Mouse (Mus musculus) heart, adult 2 months (tissue): Measurements from ENCODE around the gene Ccdc124.
A peak's percentile ranks its signal among the peaks of the same experiment; 100 is the strongest.

ENCODE experiments used
- CTCF ChIP-seq: fragments of 200-600 bp; IDR thresholded peaks from 2 replicates; pipeline ENCODE4 v1.8.1; 2022; ENCODE audit warnings: antibody characterized with exemption, mild to moderate bottlenecking, moderate library complexity
- EP300 ChIP-seq: fragments of 200-500 bp; IDR thresholded peaks from 2 replicates; pipeline ENCODE4 v1.6.1; 2011; ENCODE audit warnings: low read depth, low read length, control low read depth; ENCODE audit not compliant: insufficient read depth
- POLR2A ChIP-seq: fragments of 200-500 bp; IDR thresholded peaks from 2 replicates; pipeline ENCODE4 v1.6.1; 2011; ENCODE audit warnings: mild to moderate bottlenecking, low read depth, low read length, control low read depth; ENCODE audit not compliant: insufficient read depth

- TF ChIP-seq CTCF (peak; percentile 86), POLR2A (no peak; the same call in none of the 2 replicates), EP300 (no peak)
Measured at GRCm38 (mm10) chr8:70893656-70894384, 20.1 kb upstream of the Ccdc124 start.
